23 mouse cellular contexts compared by ENCODE assay signal in the genomic region with DNA sequence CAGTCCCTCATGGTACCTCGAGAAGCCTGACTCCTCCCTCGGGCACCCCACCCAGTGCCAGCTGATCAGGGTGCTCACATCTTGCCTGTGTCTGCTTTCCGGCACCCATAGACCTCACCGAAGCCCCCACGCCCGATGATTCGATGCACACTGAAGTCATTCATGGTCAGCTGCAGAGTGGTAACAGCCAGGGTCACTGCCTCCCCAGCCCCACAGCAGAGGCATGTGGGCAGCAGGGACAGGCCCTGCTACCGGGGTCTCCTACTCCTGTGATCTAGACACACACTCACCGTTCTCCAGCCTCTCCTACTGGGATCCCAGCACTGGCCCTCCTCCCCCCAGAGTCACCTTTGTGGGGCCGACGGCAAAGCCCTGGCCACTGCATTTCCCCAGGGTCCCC. TPM values are rescaled to one million over a fixed set of nuclear protein-coding genes. Genes with fewer than 3 reads are reported as not detected.
DNase-seq lines count a peak whose midpoint lies in the region; ATAC-seq lines count a peak whose summit lies in the region.
"Had no signal": no experiment of that assay in that cellular context is flagged by ENCODE, and none has a peak within 500 bp of the region (broad histone marks: within the 10 kb centered on the region; RNA-seq: fewer than 3 reads in every experiment).

No protein-coding gene starts in this region.

- 0 out of 2 replicates have a peak overlapping the region, but pooled peaks have one; percentile 1 for H3K4me3 ChIP-seq in forebrain, embryonic 10.5 days
- H3K4me3 ChIP-seq in forebrain, embryonic 14.5 days (ENCODE audit: low read depth, low read length): no peak overlapping the region
- H3K4me3 ChIP-seq: embryonic facial prominence, embryonic 12.5 days; embryonic facial prominence, embryonic 15.5 days; erythroblast, embryonic 14.5 days; forebrain, embryonic 13.5 days had no signal

- peaks cover 5% of the 10 kb centered on the region; the same call in 1 of the 2 replicates for H3K4me1 ChIP-seq in forebrain, embryonic 10.5 days
- no peaks in the 10 kb centered on the region for H3K4me1 ChIP-seq in forebrain, embryonic 14.5 days (ENCODE audit: control insufficient read depth, insufficient read depth, low read length)
- H3K4me1 ChIP-seq: forebrain, embryonic 13.5 days had no signal

- intact Hi-C loops in heart, postnatal 36 days (cut with DNase I): no loop called here

- H3K9me3 ChIP-seq in forebrain, embryonic 10.5 days: no peaks in the 10 kb centered on the region
- H3K9me3 ChIP-seq in forebrain, embryonic 14.5 days (replicated peaks; ENCODE audit: control insufficient read depth, low read length): no peaks in the 10 kb centered on the region
- H3K9me3 ChIP-seq: embryonic facial prominence, embryonic 12.5 days; embryonic facial prominence, embryonic 15.5 days; forebrain, embryonic 13.5 days had no signal

- no peak for DNase-seq in forebrain, embryonic 10.5 days (ENCODE audit: extremely low spot score, low spot score)
- DNase-seq in forebrain, embryonic 14.5 days (ENCODE audit: low spot score): no peak
- DNase-seq in heart, adult 11 months: peak; percentile 92
- no peak for DNase-seq in heart, postnatal 36 days
- peak; percentile 3 for DNase-seq in ovary, postnatal 36 days (ENCODE audit: low spot score)
- DNase-seq in ovary, postnatal 10 days (ENCODE audit: low spot score): no peak
- peak; percentile 7 for DNase-seq in thymus, postnatal 14 days
- DNase-seq in thymus, postnatal 25 days: no peak
- DNase-seq: adrenal gland, adult 2 months; adrenal gland, postnatal 10 days; adrenal gland, postnatal 25 days; cerebellum, adult 11 months; cerebellum, adult 18-20 months; cerebellum, adult 8-10 months; cerebellum, adult 9-11 months; cerebellum, postnatal 14 days; cerebellum, postnatal 36 days; embryo, embryonic 11 days had no signal

- no peak overlapping the region for H3K27ac ChIP-seq in forebrain, embryonic 10.5 days
- H3K27ac ChIP-seq in forebrain, embryonic 14.5 days (ENCODE audit: low read depth, low read length): no peak overlapping the region
- H3K27ac ChIP-seq: embryonic facial prominence, embryonic 12.5 days; embryonic facial prominence, embryonic 15.5 days; forebrain, embryonic 13.5 days had no signal

- H3K4me2 ChIP-seq in forebrain, embryonic 14.5 days (ENCODE audit: low read length): no peak overlapping the region
- H3K4me2 ChIP-seq: embryonic facial prominence, embryonic 12.5 days; embryonic facial prominence, embryonic 15.5 days; forebrain, embryonic 13.5 days had no signal

- no peak for ATAC-seq in forebrain, embryonic 14.5 days
- ATAC-seq: forebrain, embryonic 13.5 days; forebrain, embryonic 16.5 days had no signal

- no peaks in the 10 kb centered on the region for H3K27me3 ChIP-seq in forebrain, embryonic 10.5 days (ENCODE audit: poor library complexity, severe bottlenecking)
- no peaks in the 10 kb centered on the region for H3K27me3 ChIP-seq in forebrain, embryonic 14.5 days (replicated peaks; ENCODE audit: control insufficient read depth, insufficient read depth, low read length)
- H3K27me3 ChIP-seq: embryonic facial prominence, embryonic 12.5 days; embryonic facial prominence, embryonic 15.5 days; forebrain, embryonic 13.5 days had no signal

- no peak overlapping the region for H3K9ac ChIP-seq in forebrain, embryonic 14.5 days (ENCODE audit: low read length)
- H3K9ac ChIP-seq: embryonic facial prominence, embryonic 12.5 days; embryonic facial prominence, embryonic 15.5 days; forebrain, embryonic 13.5 days had no signal

- 95% methylated on average over 11 of the region's 11 CpGs for WGBS in forebrain, embryonic 10.5 days
- WGBS in forebrain, embryonic 14.5 days: 92% methylated on average over 11 of the region's 11 CpGs

- peaks cover 96% of the 10 kb centered on the region for H3K36me3 ChIP-seq in forebrain, embryonic 10.5 days (replicated peaks)
- peaks cover 68% of the 10 kb centered on the region for H3K36me3 ChIP-seq in forebrain, embryonic 14.5 days (ENCODE audit: control insufficient read depth, insufficient read depth, low read length)

RNA-seq across cellular contexts. Expression of a gene that starts 8.2 kb away (rescaled TPM):
- 7.9 and 9.2 TPM in 2 replicates for polyA plus RNA-seq in forebrain, embryonic 10.5 days (2016; fragmentation: Nextera tagmentation; extraction: Ambion mirVana)
- 16.3 and 23.9 TPM in 2 replicates for polyA plus RNA-seq in forebrain, embryonic 14.5 days (2014; fragmentation: Nextera tagmentation; extraction: Ambion mirVana)
- under 1 TPM; 0.51 to 0.80 TPM for total RNA-seq in heart, postnatal 36 days (2021)

RNA-seq across cellular contexts. Expression of a gene that starts 14.9 kb away (rescaled TPM):
- 13.6 and 15.0 TPM in 2 replicates for polyA plus RNA-seq in forebrain, embryonic 10.5 days (2016; fragmentation: Nextera tagmentation; extraction: Ambion mirVana)
- polyA plus RNA-seq in forebrain, embryonic 14.5 days (2014; fragmentation: Nextera tagmentation; extraction: Ambion mirVana): 17.1 and 21.0 TPM in 2 replicates
- total RNA-seq in heart, postnatal 36 days (2021): 10 to 100 TPM; 47.5 to 50.4 TPM

RNA-seq across cellular contexts. Expression of a gene that starts 22.2 kb away (rescaled TPM):
- 3.1 and 3.6 TPM in 2 replicates for polyA plus RNA-seq in forebrain, embryonic 10.5 days (2016; fragmentation: Nextera tagmentation; extraction: Ambion mirVana)
- polyA plus RNA-seq in forebrain, embryonic 14.5 days (2014; fragmentation: Nextera tagmentation; extraction: Ambion mirVana): 4.0 and 4.3 TPM in 2 replicates
- 1 to 10 TPM; 7.2 to 8.6 TPM for total RNA-seq in heart, postnatal 36 days (2021)

RNA-seq across cellular contexts. Expression of a gene that starts 59.5 kb away (rescaled TPM):
- 10.4 and 10.6 TPM in 2 replicates for polyA plus RNA-seq in forebrain, embryonic 10.5 days (2016; fragmentation: Nextera tagmentation; extraction: Ambion mirVana)
- polyA plus RNA-seq in forebrain, embryonic 14.5 days (2014; fragmentation: Nextera tagmentation; extraction: Ambion mirVana): 17.6 and 19.0 TPM in 2 replicates
- total RNA-seq in heart, postnatal 36 days (2021): 10 to 100 TPM; 11.9 to 13.7 TPM

Comparison
In these comparisons a context has a peak if more than half of its experiments do, and no peak if none do; other contexts are left out.
1. DNase-seq: peak in heart, adult 11 months (single experiment), ovary, postnatal 36 days (single experiment) and thymus, postnatal 14 days (single experiment); none in forebrain, embryonic 10.5 days (single experiment), forebrain, embryonic 14.5 days (single experiment), heart, postnatal 36 days (0 of 2), ovary, postnatal 10 days (single experiment) and thymus, postnatal 25 days (single experiment).